Mouse (Mus musculus) C2C12 (cell line): ENCODE measurements around the gene Epb41l1.

Source experiments
- CTCF ChIP-seq: IDR thresholded peaks from one replicate; pipeline ENCODE4 v1.5.1; 2011; ENCODE audit not compliant: control insufficient read depth, insufficient read depth, insufficient read length
- USF1 ChIP-seq: IDR thresholded peaks from one replicate; pipeline ENCODE4 v1.6.1; 2011; ENCODE audit warnings: low read depth, mild to moderate bottlenecking, control low read depth, moderate library complexity

DNA sequence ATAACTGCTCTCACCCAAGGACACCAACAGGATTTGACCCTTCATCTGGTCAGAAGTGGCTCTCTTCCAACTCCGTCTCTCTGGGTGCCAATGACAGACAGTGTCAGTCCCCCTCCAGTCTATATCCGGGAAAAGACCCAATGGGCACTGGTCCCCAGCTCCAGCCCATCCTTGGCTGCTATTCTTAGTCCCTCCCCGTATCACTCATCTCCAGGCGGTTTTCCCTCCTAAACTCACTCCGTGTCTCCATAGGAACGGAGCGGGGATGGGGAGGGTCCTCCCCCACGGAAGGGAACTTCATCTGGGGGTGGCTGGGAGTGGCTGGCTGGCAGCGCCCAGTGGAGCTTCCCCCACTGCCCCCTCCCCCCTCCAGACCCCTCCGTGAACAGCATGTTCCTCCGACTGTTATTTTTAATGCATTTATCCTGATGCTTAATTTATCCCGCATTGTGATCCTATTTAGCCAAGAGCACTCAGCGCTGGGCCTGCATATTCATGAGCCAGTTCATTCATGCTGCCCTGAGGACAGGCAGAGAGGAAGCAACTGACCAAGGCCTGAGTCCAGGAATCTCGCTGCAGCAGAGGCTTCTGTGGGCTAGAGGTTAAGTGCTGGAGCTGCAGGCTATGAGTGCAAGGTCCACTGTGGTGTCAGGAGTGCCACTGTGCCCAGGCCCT, 164.2 kb downstream of the Epb41l1 start:
- TF ChIP-seq USF1 (no peak), CTCF (no peak)
